Mouse (Mus musculus): ENCODE results near the gene Lax1. TPM values are rescaled to one million over a fixed set of nuclear protein-coding genes. Genes with fewer than 3 reads are reported as not detected.

The Lax1 gene
- polyA plus RNA-seq, 1 experiment from 2014 or later, result 0.58 TPM

DNA sequence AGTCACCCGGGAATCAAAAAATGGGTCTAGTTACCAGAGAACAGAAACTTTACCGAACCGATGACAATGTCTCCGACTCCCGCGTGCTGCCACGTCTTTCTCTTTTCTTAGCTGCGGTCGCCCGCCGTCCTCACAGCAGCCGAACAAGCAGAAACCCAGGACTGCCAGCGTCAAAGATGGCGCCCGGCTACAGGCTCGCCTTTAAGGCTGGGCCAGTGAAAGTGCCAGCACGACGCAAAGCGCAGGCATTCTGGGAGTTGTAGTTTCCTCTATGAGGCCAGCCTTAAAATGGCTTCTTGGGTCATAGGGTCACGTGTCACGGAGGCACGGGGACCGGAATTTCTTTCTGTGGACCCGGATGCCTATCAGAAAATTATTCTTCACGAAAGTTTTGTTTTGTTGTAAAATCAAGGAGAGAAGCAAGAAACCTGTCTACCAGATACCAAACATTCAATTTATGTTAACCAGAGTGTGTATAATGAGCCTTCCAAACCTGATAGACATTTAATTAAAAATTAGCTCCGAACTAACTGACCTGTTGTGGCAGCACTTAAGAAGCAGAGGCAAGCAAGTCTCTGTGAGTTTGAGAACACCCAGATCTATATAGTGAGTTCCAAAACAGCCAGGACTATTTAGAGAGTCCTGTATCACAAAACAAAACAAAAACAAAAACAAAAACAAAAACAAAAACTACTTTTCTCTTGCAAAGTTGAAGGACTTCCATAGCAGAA, 28.5 kb downstream of the Lax1 start, which contains the start of gene Gm38394:
Gm38394 (minus strand) TSS at position 116 of the 731 bp plus-strand sequence.
- Histone ChIP-seq H3K36me3 (peaks cover 3% of the 10 kb centered on the region; the same call in 1 of the 2 replicates), H3K4me1 (peaks cover 39% of the 10 kb centered on the region), H3K4me2 (peak within 1 kb of the TSS; percentile 67), H3K27ac (peak within 1 kb of the TSS; percentile 91), H3K9ac (peak within 1 kb of the TSS; percentile 74), H3K27me3 (replicated peaks) (no peaks in the 10 kb centered on the region), H3K9me3 (no peaks in the 10 kb centered on the region), H3K4me3 (replicated peaks) (peak within 1 kb of the TSS; percentile 73)
- peak; percentile 98 for ATAC-seq (ENCODE audit: insufficient read depth, low FRiP score, low read depth)
- 3% methylated on average over 26 of the region's 26 CpGs for WGBS

DNA sequence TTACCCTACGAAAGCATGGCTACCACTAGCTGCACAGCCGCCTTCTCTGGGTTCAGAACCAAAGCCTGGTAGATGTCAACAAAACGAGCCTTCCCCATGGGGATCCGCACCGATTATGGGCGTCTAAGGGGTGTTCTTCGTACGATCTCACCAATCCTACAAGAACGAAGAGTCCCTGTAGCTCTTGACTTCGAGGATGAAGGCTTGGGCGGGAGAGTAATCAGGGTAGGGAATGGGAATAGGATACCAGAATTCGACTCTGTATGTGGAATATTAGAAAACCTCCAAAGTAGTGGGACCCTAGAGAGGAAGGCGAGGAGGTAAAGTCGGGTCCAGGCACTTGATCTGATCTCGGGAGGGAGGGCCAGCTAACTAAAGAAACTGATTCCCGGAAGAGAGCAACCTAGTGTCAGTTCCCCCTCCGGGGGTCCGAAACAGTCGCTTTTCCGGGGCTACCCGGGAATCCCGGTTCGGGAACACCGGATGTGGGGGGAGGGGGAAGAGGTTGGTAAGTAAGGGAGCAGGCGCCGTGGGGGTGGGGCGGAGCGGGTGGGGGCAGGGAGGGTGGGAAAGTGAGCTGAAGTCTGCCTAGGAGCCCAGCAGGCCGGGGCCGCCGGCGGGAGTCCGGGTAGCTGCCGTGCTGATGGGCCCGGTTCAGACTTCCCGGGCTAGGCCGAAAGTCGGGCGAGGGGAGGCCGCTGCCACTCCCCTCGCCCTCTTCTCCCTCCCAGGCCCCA, 29.3 kb downstream of the Lax1 start, which contains the start of gene Zbed6:
Zbed6 (minus strand) TSS at position 420 of the 737 bp plus-strand sequence.
- Histone ChIP-seq H3K9ac (peak within 1 kb of the TSS; percentile 74), H3K36me3 (peaks cover 3% of the 10 kb centered on the region; the same call in 1 of the 2 replicates), H3K27me3 (replicated peaks) (no peaks in the 10 kb centered on the region), H3K4me3 (replicated peaks) (peak within 1 kb of the TSS; percentile 73), H3K4me1 (peaks cover 39% of the 10 kb centered on the region), H3K4me2 (peak within 1 kb of the TSS; percentile 67), H3K9me3 (no peaks in the 10 kb centered on the region), H3K27ac (peak within 1 kb of the TSS; percentile 91)
- under 1% methylated on average over 41 of the region's 41 CpGs for WGBS
- ATAC-seq (ENCODE audit: insufficient read depth, low FRiP score, low read depth), result peak; percentile 65

DNA sequence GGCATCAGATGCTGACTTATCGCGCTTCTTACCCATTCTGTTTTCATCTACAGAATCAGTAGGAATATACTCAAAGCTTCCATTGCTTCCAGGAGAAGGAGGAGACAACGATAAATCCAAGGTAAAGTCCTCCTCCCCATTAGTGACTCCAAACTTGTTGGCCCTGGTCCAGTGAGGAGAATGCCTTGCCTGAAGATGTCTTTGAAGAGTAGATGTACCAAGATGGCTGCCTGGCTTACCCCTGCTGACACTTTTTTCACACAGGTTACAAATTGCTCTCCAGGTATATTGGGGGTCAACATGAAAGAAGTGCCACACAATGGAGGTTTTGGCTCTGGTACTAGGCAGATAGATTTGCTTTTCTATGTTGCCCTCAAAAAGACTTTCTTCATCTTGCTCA, 31.0 kb downstream of the Lax1 start:
- Histone ChIP-seq H3K4me1 (peaks cover 37% of the 10 kb centered on the region), H3K4me3 (replicated peaks) (no peak overlapping the region; the same call in 1 of the 2 replicates), H3K36me3 (peaks cover 3% of the 10 kb centered on the region; the same call in 1 of the 2 replicates), H3K9me3 (no peaks in the 10 kb centered on the region), H3K27me3 (replicated peaks) (no peaks in the 10 kb centered on the region), H3K27ac (no peak overlapping the region), H3K9ac (no peak overlapping the region), H3K4me2 (peak overlapping the region; percentile 67; the same call in 1 of the 2 replicates)
- WGBS, result 81% methylated on average over 3 of the region's 3 CpGs
- no peak for ATAC-seq (ENCODE audit: insufficient read depth, low FRiP score, low read depth)

DNA sequence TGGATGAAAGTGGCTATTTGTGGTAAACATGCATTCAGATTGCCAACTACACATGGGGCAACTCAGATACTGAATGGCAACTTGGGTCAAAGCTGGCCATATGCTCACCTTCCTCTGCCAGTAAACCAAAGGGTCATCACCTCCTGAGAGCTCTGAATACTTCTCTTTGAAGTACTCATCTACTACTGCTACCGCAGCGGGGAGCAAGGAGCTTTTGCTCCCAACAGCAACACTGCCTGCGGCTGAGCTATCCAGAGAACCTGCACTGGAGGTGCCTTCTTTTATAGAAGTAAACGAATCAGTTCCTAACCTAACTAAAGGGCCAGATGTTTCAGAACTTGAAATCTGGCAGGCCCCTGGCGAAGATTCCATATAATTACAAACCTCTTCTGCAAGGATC, 33.1 kb downstream of the Lax1 start:
- 40% methylated on average over 5 of the region's 5 CpGs for WGBS
- no peak overlapping the region for H3K27ac ChIP-seq
- no peaks in the 10 kb centered on the region for H3K9me3 ChIP-seq
- no peak overlapping the region for H3K4me3 ChIP-seq (replicated peaks)
- no peaks in the 10 kb centered on the region for H3K27me3 ChIP-seq (replicated peaks)
- no peak overlapping the region for H3K4me2 ChIP-seq
- peaks cover 31% of the 10 kb centered on the region for H3K4me1 ChIP-seq
- no peak for ATAC-seq (ENCODE audit: insufficient read depth, low FRiP score, low read depth)
- H3K36me3 ChIP-seq, result peaks cover 3% of the 10 kb centered on the region; the same call in 1 of the 2 replicates
- H3K9ac ChIP-seq, result no peak overlapping the region

DNA sequence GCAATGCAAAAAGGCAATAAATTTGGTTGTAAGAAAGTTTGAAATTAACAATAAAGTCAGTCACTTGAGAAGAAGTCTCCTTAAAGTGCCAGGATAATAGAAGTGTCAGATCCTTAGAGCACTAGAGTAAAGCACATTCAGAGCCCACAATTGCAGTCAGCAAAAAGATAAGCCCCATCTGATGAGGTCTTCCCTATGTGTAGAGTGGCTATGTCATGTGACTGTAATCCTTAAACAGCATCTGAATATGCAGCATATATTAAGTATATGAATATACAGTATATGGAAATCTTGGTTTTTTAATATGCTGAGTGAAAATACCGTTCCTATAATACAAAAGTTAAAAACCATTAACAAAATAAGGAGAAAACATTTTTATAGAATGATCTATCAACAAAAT, 36.9 kb downstream of the Lax1 start:
- no peaks in the 10 kb centered on the region for H3K9me3 ChIP-seq
- no peak overlapping the region for H3K4me2 ChIP-seq
- no peak overlapping the region for H3K4me3 ChIP-seq (replicated peaks)
- no peak overlapping the region for H3K9ac ChIP-seq
- H3K27ac ChIP-seq, result no peak overlapping the region
- ATAC-seq (ENCODE audit: insufficient read depth, low FRiP score, low read depth), result no peak
- WGBS, result 95% methylated on average over 1 of the region's 1 CpGs
- peaks cover 11% of the 10 kb centered on the region for H3K4me1 ChIP-seq
- H3K27me3 ChIP-seq (replicated peaks), result no peaks in the 10 kb centered on the region
- no peaks in the 10 kb centered on the region; the same call in 1 of the 2 replicates for H3K36me3 ChIP-seq

DNA sequence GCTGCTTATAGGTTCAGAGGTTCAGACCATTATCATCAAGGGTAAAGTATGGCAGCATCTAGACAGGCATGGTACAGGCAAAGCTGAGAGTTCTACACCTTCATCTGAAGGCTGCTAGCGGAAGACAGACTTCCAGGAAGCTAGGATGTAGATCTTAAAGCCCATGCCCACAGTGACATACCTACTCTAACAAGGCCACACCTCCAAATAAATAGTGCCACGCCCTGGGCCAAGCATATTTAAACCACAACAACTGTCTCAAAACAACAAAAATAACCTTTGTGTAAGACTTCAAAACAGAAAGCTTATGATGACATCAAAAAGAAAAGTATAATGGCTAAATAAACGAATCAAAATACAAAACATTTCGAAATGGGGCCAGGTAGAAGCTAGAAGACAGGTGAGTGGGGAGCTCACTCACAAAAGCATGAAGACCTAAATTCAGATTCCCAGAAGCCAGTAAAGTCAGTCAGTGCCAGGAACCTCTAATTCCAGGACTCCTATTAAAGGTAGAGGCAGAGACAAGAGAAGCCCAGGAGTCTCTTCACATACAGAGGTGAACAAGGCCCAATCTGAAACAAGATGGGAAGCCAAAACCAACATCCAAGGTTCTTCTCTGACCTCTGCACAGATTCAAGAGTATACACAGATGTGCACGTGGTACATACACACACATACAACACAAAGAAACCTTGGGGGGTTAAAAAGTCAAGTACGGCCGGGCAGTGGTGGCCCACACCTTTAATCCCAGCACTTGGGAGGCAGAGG, 39.4 kb downstream of the Lax1 start:
- Histone ChIP-seq H3K27ac (no peak overlapping the region), H3K4me2 (no peak overlapping the region), H3K4me1 (no peaks in the 10 kb centered on the region), H3K4me3 (replicated peaks) (no peak overlapping the region), H3K9me3 (no peaks in the 10 kb centered on the region), H3K27me3 (replicated peaks) (no peaks in the 10 kb centered on the region), H3K9ac (no peak overlapping the region), H3K36me3 (peaks cover 10% of the 10 kb centered on the region; the same call in 1 of the 2 replicates)
- ATAC-seq (ENCODE audit: insufficient read depth, low FRiP score, low read depth), result no peak
- WGBS, result 92% methylated on average over 7 of the region's 7 CpGs

DNA sequence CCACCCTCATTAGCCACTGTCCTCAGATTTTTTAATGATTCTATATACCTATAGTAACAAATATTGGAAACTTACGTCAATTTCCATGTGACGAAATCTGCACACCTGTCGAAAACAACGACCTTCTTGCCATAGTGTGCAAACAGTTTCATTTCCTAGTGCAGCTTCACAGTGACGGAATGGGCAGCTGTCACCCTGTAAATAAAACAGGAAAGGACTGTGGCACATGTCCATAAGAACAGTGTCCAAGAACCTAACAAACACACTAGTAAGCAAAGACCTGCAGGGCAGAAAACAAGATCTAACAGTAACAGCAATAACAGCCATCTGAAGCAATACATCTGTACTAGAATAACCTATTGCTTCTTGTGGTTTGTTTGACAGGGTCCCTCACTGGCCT, 44.3 kb downstream of the Lax1 start:
- H3K4me3 ChIP-seq (replicated peaks), result no peak overlapping the region
- H3K9ac ChIP-seq, result no peak overlapping the region
- no peak for ATAC-seq (ENCODE audit: insufficient read depth, low FRiP score, low read depth)
- 86% methylated on average over 5 of the region's 5 CpGs for WGBS
- no peaks in the 10 kb centered on the region for H3K9me3 ChIP-seq
- no peaks in the 10 kb centered on the region for H3K4me1 ChIP-seq
- no peak overlapping the region for H3K27ac ChIP-seq
- no peaks in the 10 kb centered on the region for H3K27me3 ChIP-seq (replicated peaks)
- peaks cover 42% of the 10 kb centered on the region for H3K36me3 ChIP-seq
- no peak overlapping the region for H3K4me2 ChIP-seq

DNA sequence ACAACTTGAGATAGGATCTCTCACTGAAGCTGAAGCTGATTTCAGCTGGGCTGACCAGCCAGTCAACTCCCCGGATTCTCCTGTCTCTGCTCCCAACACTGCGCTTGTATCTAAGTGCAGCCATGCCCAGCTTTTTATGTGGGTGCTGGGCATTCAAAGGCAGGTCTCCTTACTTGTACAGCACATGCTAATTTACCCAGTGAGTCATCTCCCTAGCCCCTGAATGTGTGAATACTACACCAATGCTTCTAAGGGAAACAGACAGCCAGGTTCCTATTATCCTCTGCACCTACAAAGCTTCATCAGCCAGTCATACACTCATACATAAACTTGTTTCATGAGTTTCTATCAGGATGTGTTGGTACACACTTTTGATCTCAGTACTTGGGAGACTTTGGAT, 48.7 kb downstream of the Lax1 start:
- WGBS, result 84% methylated on average over 2 of the region's 2 CpGs
- Histone ChIP-seq H3K4me2 (no peak overlapping the region), H3K4me1 (no peaks in the 10 kb centered on the region), H3K27me3 (replicated peaks) (no peaks in the 10 kb centered on the region), H3K27ac (no peak overlapping the region), H3K4me3 (replicated peaks) (no peak overlapping the region), H3K9me3 (no peaks in the 10 kb centered on the region), H3K36me3 (peaks cover 59% of the 10 kb centered on the region), H3K9ac (no peak overlapping the region)
- ATAC-seq (ENCODE audit: insufficient read depth, low FRiP score, low read depth), result no peak

DNA sequence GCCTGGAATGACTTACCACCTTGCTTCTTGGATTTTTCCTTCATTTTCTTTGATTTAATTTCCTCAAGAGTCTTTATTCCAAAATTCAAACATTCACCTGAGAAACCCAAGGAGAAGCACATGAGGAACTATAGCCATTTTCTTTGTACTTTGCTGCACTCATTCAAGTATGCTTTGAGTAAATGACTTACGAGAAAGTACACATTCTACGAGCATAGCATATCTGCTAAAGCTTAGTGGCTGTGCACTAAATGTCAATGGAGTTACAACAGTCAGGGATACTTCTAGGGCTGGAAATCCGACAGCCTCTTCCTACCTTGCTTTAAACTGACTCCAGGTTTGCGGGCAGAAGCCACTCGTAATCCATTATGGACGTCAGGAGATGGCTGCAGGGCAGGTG, 51.4 kb downstream of the Lax1 start:
- WGBS, result 89% methylated on average over 6 of the region's 6 CpGs
- Histone ChIP-seq H3K4me3 (replicated peaks) (no peak overlapping the region), H3K27ac (no peak overlapping the region), H3K4me1 (no peaks in the 10 kb centered on the region), H3K27me3 (replicated peaks) (no peaks in the 10 kb centered on the region), H3K9ac (no peak overlapping the region), H3K4me2 (no peak overlapping the region), H3K36me3 (peaks cover 56% of the 10 kb centered on the region), H3K9me3 (no peaks in the 10 kb centered on the region)
- ATAC-seq (ENCODE audit: insufficient read depth, low FRiP score, low read depth), result no peak

DNA sequence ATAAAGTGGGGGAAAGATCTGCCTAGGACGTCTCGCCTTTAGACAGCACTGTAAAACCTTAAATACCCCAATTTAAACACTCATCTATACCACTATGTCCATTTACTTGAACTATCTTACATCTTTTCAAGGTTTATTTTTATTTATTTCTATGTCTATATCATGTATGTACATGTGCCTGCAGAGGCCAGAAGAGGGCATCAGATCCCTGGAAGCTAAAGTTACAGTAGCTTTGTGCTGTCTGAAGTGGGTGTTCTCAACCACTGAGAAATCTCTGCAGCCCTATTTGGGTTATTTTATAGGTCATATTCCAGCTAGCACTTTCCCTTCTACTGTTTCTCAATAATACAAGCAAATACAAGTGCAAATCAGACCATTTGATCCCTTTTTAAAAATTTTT, 57.7 kb downstream of the Lax1 start:
- Histone ChIP-seq H3K27ac (no peak overlapping the region), H3K36me3 (peaks cover 64% of the 10 kb centered on the region), H3K27me3 (replicated peaks) (no peaks in the 10 kb centered on the region), H3K4me3 (replicated peaks) (no peak overlapping the region), H3K4me2 (no peak overlapping the region), H3K9ac (no peak overlapping the region), H3K9me3 (no peaks in the 10 kb centered on the region), H3K4me1 (no peaks in the 10 kb centered on the region)
- WGBS, result 87% methylated on average over 2 of the region's 2 CpGs
- ATAC-seq (ENCODE audit: insufficient read depth, low FRiP score, low read depth), result no peak

All from stomach, embryonic 15.5 days (tissue).